Mouse (Mus musculus): Measurements from ENCODE around the gene Sectm1b. TPM values are rescaled to one million over a fixed set of nuclear protein-coding genes. Genes with fewer than 3 reads are reported as not detected.

Gene Sectm1b
- polyA plus RNA-seq, 1 experiment from 2014 or later, result not detected

DNA sequence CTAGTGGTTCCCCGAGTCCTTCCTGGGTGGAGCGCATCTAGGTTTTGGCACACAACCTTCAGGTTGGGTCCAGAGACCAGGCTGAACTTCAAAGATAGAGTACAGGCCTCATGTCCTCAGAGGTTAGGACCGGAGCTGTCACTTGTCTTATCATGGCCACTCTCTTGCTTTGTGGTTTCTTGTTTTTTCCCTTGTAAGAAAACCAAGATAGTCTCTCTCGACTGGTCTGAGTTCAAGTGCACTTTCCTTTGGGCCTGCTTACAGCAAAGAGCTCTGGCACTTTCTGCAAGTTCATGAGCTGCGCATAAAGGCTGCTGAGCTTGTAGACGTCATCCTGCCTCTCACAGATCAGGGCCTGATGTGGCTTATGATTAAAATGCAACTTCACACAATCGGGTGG, 36.1 kb downstream of the Sectm1b start:
- ATAC-seq (ENCODE audit: insufficient number of reproducible peaks, insufficient read depth, low FRiP score, low read depth), result no peak
- Histone ChIP-seq H3K4me2 (ENCODE audit: low read length) (no peak overlapping the region), H3K9me3 (ENCODE audit: control insufficient read depth, low read length) (no peaks in the 10 kb centered on the region), H3K27me3 (ENCODE audit: control insufficient read depth, insufficient read depth, low read length) (no peaks in the 10 kb centered on the region), H3K9ac (ENCODE audit: low read length) (no peak overlapping the region), H3K4me3 (ENCODE audit: control insufficient read depth in 1 of 2, insufficient read depth in 1 of 2, low read depth in 1 of 2, low read length in 2 of 2) (no peak overlapping the region), H3K36me3 (ENCODE audit: control insufficient read depth, insufficient read depth, low read length) (no peaks in the 10 kb centered on the region), H3K27ac (replicated peaks in 1 of 2; ENCODE audit: control insufficient read depth in 1 of 2, insufficient read depth in 1 of 2, low read depth in 2 of 2, low read length in 2 of 2) (no peak overlapping the region), H3K4me1 (ENCODE audit: control insufficient read depth in 2 of 2, insufficient read depth in 2 of 2, low read length in 2 of 2) (no peaks in the 10 kb centered on the region)
- 74% methylated on average over 7 of the region's 7 CpGs for WGBS

DNA sequence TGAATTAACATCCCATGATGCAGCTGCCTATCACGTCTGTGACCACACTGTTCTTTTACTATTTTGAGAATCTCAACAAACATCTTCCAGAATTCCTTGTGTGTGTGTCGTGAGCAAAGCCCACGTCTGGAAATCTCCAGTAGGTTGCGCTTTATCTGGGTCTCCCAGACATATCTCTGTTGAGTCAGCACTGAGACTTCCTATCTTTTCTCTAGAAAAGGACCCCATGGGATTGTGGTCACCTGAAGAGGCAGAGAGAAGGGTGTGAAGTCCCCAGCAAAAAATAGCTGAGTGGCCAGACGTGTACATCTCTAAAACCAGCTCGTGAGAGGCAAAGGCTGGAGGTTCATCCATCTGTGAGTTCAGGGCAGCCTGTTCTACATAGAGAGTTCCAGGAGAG, 39.2 kb downstream of the Sectm1b start:
- Histone ChIP-seq H3K4me1 (ENCODE audit: control insufficient read depth in 2 of 2, insufficient read depth in 2 of 2, low read length in 2 of 2) (no peaks in the 10 kb centered on the region), H3K27ac (replicated peaks in 1 of 2; ENCODE audit: control insufficient read depth in 1 of 2, insufficient read depth in 1 of 2, low read depth in 2 of 2, low read length in 2 of 2) (no peak overlapping the region), H3K9me3 (ENCODE audit: control insufficient read depth, low read length) (no peaks in the 10 kb centered on the region), H3K27me3 (ENCODE audit: control insufficient read depth, insufficient read depth, low read length) (no peaks in the 10 kb centered on the region), H3K36me3 (ENCODE audit: control insufficient read depth, insufficient read depth, low read length) (no peaks in the 10 kb centered on the region), H3K9ac (ENCODE audit: low read length) (no peak overlapping the region), H3K4me3 (ENCODE audit: control insufficient read depth in 1 of 2, insufficient read depth in 1 of 2, low read depth in 1 of 2, low read length in 2 of 2) (no peak overlapping the region), H3K4me2 (ENCODE audit: low read length) (no peak overlapping the region)
- ATAC-seq (ENCODE audit: insufficient number of reproducible peaks, insufficient read depth, low FRiP score, low read depth), result no peak
- 29% methylated on average over 6 of the region's 6 CpGs for WGBS

GRCm38 (mm10) chr11:121019501-121019900, 43.9 kb downstream of the Sectm1b start:
- Histone ChIP-seq H3K36me3 (ENCODE audit: control insufficient read depth, insufficient read depth, low read length) (no peaks in the 10 kb centered on the region), H3K4me2 (ENCODE audit: low read length) (no peak overlapping the region), H3K9me3 (ENCODE audit: control insufficient read depth, low read length) (no peaks in the 10 kb centered on the region), H3K9ac (ENCODE audit: low read length) (no peak overlapping the region), H3K4me3 (ENCODE audit: control insufficient read depth in 1 of 2, insufficient read depth in 1 of 2, low read depth in 1 of 2, low read length in 2 of 2) (no peak overlapping the region), H3K4me1 (ENCODE audit: control insufficient read depth in 2 of 2, insufficient read depth in 2 of 2, low read length in 2 of 2) (peaks cover 9 to 10% of the 10 kb centered on the region in 2 experiments; a peak in 3 of 4 replicates), H3K27me3 (ENCODE audit: control insufficient read depth, insufficient read depth, low read length) (no peaks in the 10 kb centered on the region), H3K27ac (replicated peaks in 1 of 2; ENCODE audit: control insufficient read depth in 1 of 2, insufficient read depth in 1 of 2, low read depth in 2 of 2, low read length in 2 of 2) (no peak overlapping the region)
- no peak for ATAC-seq (ENCODE audit: insufficient number of reproducible peaks, insufficient read depth, low FRiP score, low read depth)
- 81% methylated on average over 5 of the region's 5 CpGs for WGBS

DNA sequence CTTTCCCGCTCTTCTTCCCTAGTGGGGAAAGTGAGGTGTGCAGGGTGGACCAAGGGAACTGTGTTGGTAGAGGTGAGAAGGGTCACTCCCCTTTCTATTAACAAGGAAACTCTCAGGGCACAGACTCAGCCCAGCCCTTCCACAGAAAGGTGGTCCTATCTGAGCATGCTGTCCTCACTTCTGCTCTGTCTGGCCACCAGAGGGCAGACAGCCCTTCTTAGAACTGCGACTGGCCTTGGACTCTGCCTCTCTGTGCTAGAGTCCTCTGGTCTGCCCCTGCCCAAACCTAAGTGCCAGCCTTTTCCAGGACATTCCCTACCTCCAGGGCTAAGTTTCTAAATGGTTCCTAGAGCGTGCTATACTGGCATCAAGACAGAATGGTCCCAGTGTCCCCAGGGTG, 45.7 kb downstream of the Sectm1b start:
- ATAC-seq (ENCODE audit: insufficient number of reproducible peaks, insufficient read depth, low FRiP score, low read depth), result no peak

DNA sequence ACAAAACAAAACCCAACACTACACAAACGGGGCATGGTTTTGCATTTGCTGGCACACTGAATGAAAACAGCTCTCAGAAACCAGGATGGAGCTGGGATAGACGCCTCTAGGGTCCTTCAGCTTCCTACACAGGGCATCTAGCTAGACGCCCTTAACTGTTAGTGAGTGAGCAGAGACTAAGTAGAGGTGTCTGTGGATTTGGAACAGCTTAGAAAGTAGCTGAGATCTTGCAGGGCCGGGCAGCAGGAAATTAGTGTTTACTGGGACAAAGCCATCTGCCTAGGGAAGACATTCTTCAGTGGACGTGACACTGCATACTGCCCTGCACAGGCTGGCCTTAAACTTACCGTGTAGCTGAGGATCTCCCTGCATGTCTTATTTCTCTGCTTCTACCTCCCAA, 47.9 kb downstream of the Sectm1b start:
- Histone ChIP-seq H3K27ac (replicated peaks in 1 of 2; ENCODE audit: control insufficient read depth in 1 of 2, insufficient read depth in 1 of 2, low read depth in 2 of 2, low read length in 2 of 2) (peak overlapping the region; percentile 8 to 29; a peak in 1 of 4 replicates), H3K4me1 (ENCODE audit: control insufficient read depth in 2 of 2, insufficient read depth in 2 of 2, low read length in 2 of 2) (peaks cover 9 to 10% of the 10 kb centered on the region in 2 experiments; a peak in 3 of 4 replicates), H3K27me3 (ENCODE audit: control insufficient read depth, insufficient read depth, low read length) (no peaks in the 10 kb centered on the region), H3K9ac (ENCODE audit: low read length) (no peak overlapping the region), H3K9me3 (ENCODE audit: control insufficient read depth, low read length) (no peaks in the 10 kb centered on the region), H3K36me3 (ENCODE audit: control insufficient read depth, insufficient read depth, low read length) (no peaks in the 10 kb centered on the region), H3K4me2 (ENCODE audit: low read length) (peak overlapping the region; percentile 66; the same call in 1 of the 2 replicates), H3K4me3 (ENCODE audit: control insufficient read depth in 1 of 2, insufficient read depth in 1 of 2, low read depth in 1 of 2, low read length in 2 of 2) (no peak overlapping the region)
- 35% methylated on average over 6 of the region's 6 CpGs for WGBS
- no peak for ATAC-seq (ENCODE audit: insufficient number of reproducible peaks, insufficient read depth, low FRiP score, low read depth)

More for the DNA sequence above, 45.7 kb downstream of the Sectm1b start:
- Histone ChIP-seq H3K9ac (ENCODE audit: low read length) (no peak overlapping the region), H3K27ac (replicated peaks in 1 of 2; ENCODE audit: control insufficient read depth in 1 of 2, insufficient read depth in 1 of 2, low read depth in 2 of 2, low read length in 2 of 2) (no peak overlapping the region), H3K4me3 (ENCODE audit: control insufficient read depth in 1 of 2, insufficient read depth in 1 of 2, low read depth in 1 of 2, low read length in 2 of 2) (no peak overlapping the region), H3K4me2 (ENCODE audit: low read length) (no peak overlapping the region), H3K4me1 (ENCODE audit: control insufficient read depth in 2 of 2, insufficient read depth in 2 of 2, low read length in 2 of 2) (peaks cover 9 to 10% of the 10 kb centered on the region in 2 experiments; a peak in 3 of 4 replicates), H3K9me3 (ENCODE audit: control insufficient read depth, low read length) (no peaks in the 10 kb centered on the region), H3K36me3 (ENCODE audit: control insufficient read depth, insufficient read depth, low read length) (no peaks in the 10 kb centered on the region), H3K27me3 (ENCODE audit: control insufficient read depth, insufficient read depth, low read length) (no peaks in the 10 kb centered on the region)
- WGBS, result 39% methylated on average over 3 of the region's 3 CpGs

- WGBS, result 39% methylated on average over 19 of the region's 19 CpGs
- no peak for ATAC-seq (ENCODE audit: insufficient number of reproducible peaks, insufficient read depth, low FRiP score, low read depth)
- H3K27ac ChIP-seq (replicated peaks in 1 of 2; ENCODE audit: control insufficient read depth in 1 of 2, insufficient read depth in 1 of 2, low read depth in 2 of 2, low read length in 2 of 2), result peak overlapping the region; percentile 34; a peak in 2 of 4 replicates
These were observed 48.5 kb downstream of the Sectm1b start for GRCm38 (mm10) chr11:121014896-121015300.

DNA sequence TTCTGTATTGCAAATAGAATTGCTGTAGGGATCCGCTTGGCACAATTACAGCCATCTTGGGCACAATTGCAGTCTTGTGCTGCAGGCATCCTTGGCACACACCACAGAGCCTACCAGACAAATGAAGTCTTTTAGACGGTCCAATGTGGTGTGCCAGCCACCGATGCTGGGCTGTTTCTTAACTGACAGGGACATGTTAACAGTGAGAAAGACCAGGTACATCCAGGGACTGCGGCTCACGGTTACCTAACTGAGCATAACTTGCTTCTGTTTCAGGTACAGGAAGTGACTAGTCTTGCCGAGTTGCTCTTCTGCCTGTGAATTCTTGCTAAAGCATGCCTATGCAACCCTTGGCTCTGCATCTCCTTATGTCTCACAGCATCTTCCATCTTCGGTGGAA, 49.7 kb downstream of the Sectm1b start:
- H3K27me3 ChIP-seq (ENCODE audit: control insufficient read depth, insufficient read depth, low read length), result no peaks in the 10 kb centered on the region
- 76% methylated on average over 7 of the region's 7 CpGs for WGBS
- H3K4me3 ChIP-seq (ENCODE audit: control insufficient read depth in 1 of 2, insufficient read depth in 1 of 2, low read depth in 1 of 2, low read length in 2 of 2), result no peak overlapping the region
- H3K4me2 ChIP-seq (ENCODE audit: low read length), result no peak overlapping the region
- no peaks in the 10 kb centered on the region for H3K36me3 ChIP-seq (ENCODE audit: control insufficient read depth, insufficient read depth, low read length)
- H3K9ac ChIP-seq (ENCODE audit: low read length), result no peak overlapping the region
- H3K27ac ChIP-seq (replicated peaks in 1 of 2; ENCODE audit: control insufficient read depth in 1 of 2, insufficient read depth in 1 of 2, low read depth in 2 of 2, low read length in 2 of 2), result no peak overlapping the region
- peaks cover 9 to 10% of the 10 kb centered on the region in 2 experiments; a peak in 3 of 4 replicates for H3K4me1 ChIP-seq (ENCODE audit: control insufficient read depth in 2 of 2, insufficient read depth in 2 of 2, low read length in 2 of 2)
- H3K9me3 ChIP-seq (ENCODE audit: control insufficient read depth, low read length), result no peaks in the 10 kb centered on the region
- no peak for ATAC-seq (ENCODE audit: insufficient number of reproducible peaks, insufficient read depth, low FRiP score, low read depth)

More at GRCm38 (mm10) chr11:121014896-121015300, 48.5 kb downstream of the Sectm1b start:
- no peaks in the 10 kb centered on the region for H3K27me3 ChIP-seq (ENCODE audit: control insufficient read depth, insufficient read depth, low read length)
- no peaks in the 10 kb centered on the region for H3K36me3 ChIP-seq (ENCODE audit: control insufficient read depth, insufficient read depth, low read length)
- no peaks in the 10 kb centered on the region for H3K9me3 ChIP-seq (ENCODE audit: control insufficient read depth, low read length)
- H3K4me2 ChIP-seq (ENCODE audit: low read length), result peak overlapping the region; percentile 66
- H3K9ac ChIP-seq (ENCODE audit: low read length), result peak overlapping the region; percentile 43; the same call in 1 of the 2 replicates
- H3K4me3 ChIP-seq (ENCODE audit: control insufficient read depth in 1 of 2, insufficient read depth in 1 of 2, low read depth in 1 of 2, low read length in 2 of 2), result peak overlapping the region; percentile 27 to 34; a peak in 3 of 4 replicates
- H3K4me1 ChIP-seq (ENCODE audit: control insufficient read depth in 2 of 2, insufficient read depth in 2 of 2, low read length in 2 of 2), result peaks cover 9 to 10% of the 10 kb centered on the region in 2 experiments; a peak in 3 of 4 replicates
